Mouse (Mus musculus): Measurements from ENCODE around the gene Sgf29. TPM values are rescaled to one million over a fixed set of nuclear protein-coding genes. Genes with fewer than 3 reads are reported as not detected.

Gene Sgf29
- polyA plus RNA-seq, 1 experiment from 2014 or later, result 45.2 TPM

- WGBS, result 66% methylated on average over 6 of the region's 6 CpGs
- H3K27ac ChIP-seq, result peak overlapping the region; percentile 6; the same call in 1 of the 2 replicates
- no peak overlapping the region for H3K4me3 ChIP-seq (replicated peaks)
- H3K4me1 ChIP-seq (replicated peaks), result peaks cover 13% of the 10 kb centered on the region
- H3K27me3 ChIP-seq (replicated peaks), result peaks cover 22% of the 10 kb centered on the region
- 0 out of 2 replicates have a peak, but pooled peaks cover 3% of the 10 kb centered on the region for H3K36me3 ChIP-seq
- ATAC-seq, result no peak
- no peak overlapping the region for H3K4me2 ChIP-seq (replicated peaks)
- H3K9ac ChIP-seq, result no peak overlapping the region
- H3K9me3 ChIP-seq, result no peaks in the 10 kb centered on the region
Measured at GRCm38 (mm10) chr7:126702358-126702757, 53.2 kb downstream of the Sgf29 start.

- H3K4me2 ChIP-seq (replicated peaks), result no peak overlapping the region
- H3K27me3 ChIP-seq (replicated peaks), result peaks cover 22% of the 10 kb centered on the region
- H3K36me3 ChIP-seq, result no peaks in the 10 kb centered on the region
- H3K4me3 ChIP-seq (replicated peaks), result peak overlapping the region; percentile 39; the same call in 1 of the 2 replicates
- peaks cover 13% of the 10 kb centered on the region for H3K4me1 ChIP-seq (replicated peaks)
- no peaks in the 10 kb centered on the region for H3K9me3 ChIP-seq
- 76% methylated on average over 12 of the region's 12 CpGs for WGBS
- no peak for ATAC-seq
- H3K9ac ChIP-seq, result no peak overlapping the region
- H3K27ac ChIP-seq, result peak overlapping the region; percentile 6; the same call in 1 of the 2 replicates
Measured at GRCm38 (mm10) chr7:126702861-126703756, 54.0 kb downstream of the Sgf29 start.

DNA sequence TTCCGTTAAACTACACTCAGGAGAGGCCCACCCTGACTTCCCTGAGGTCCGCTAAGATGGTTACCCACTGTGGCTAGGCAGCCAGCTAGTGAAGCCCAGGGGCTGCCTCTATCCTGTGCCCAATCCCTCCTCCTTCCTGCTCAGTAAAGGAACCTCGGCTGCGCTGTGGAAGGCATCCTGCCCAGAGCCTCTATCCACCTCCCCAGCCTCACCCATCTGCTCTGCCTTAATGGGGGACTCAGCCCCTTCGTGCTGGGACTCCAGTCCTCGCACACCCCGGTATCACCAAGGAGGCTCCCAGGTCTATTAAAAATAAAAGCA, 54.6 kb downstream of the Sgf29 start:
- Histone ChIP-seq H3K9ac (no peak overlapping the region), H3K4me2 (replicated peaks) (peak overlapping the region; percentile 77; the same call in 1 of the 2 replicates), H3K27ac (no peak overlapping the region), H3K9me3 (no peaks in the 10 kb centered on the region), H3K27me3 (replicated peaks) (peaks cover 22% of the 10 kb centered on the region), H3K36me3 (no peaks in the 10 kb centered on the region), H3K4me1 (replicated peaks) (peaks cover 13% of the 10 kb centered on the region), H3K4me3 (replicated peaks) (peak overlapping the region; percentile 39)
- 19% methylated on average over 7 of the region's 7 CpGs for WGBS
- no peak for ATAC-seq

DNA sequence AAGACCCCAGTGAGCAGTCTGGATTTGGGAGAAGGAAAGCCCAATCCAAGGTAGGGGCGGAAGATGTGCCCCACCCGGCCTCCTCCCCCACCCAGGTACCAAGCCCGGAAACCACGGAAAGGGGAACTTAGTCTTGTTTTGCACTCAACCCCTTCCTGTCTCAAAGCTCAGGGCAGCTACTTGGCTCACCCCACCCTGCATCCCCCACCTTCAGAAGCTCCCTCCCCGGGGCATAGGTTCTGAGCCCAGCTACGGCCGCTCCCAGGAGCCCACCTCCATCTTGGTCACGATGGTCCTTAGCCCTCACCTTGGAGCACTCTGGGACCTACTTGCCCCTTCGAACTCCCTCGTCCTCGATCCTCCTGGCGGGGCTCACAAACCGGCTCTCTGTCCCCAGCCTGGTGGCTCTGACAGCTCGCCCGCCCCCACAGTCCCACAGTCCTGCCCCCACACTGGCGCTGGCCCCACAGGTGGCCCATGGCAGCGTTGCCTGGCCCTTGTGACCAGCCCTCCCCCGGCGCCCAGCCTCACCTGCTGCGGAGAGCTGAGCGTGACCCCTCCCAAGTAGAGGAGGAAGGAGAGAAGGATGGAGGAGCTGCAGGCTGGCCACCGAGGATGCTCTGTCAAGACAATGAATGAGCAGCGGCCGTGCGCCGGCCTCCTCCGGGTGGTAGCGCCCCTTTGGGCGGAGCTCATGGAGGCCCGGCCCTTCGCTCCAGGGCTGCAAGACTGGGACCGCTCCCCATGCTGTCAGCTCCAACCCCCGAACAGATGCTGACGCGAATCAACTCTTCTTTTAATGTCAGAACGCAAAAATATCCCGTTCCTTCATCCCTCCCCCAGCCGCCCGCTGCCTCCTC, 55.2 kb downstream of the Sgf29 start:
- Histone ChIP-seq H3K27me3 (replicated peaks) (peaks cover 22% of the 10 kb centered on the region), H3K4me2 (replicated peaks) (peak overlapping the region; percentile 77), H3K4me1 (replicated peaks) (peaks cover 11% of the 10 kb centered on the region), H3K36me3 (no peaks in the 10 kb centered on the region), H3K9me3 (no peaks in the 10 kb centered on the region), H3K4me3 (replicated peaks) (peak overlapping the region; percentile 39), H3K9ac (peak overlapping the region; percentile 39), H3K27ac (no peak overlapping the region)
- peak; percentile 82 for ATAC-seq
- WGBS, result 3% methylated on average over 39 of the region's 39 CpGs

DNA sequence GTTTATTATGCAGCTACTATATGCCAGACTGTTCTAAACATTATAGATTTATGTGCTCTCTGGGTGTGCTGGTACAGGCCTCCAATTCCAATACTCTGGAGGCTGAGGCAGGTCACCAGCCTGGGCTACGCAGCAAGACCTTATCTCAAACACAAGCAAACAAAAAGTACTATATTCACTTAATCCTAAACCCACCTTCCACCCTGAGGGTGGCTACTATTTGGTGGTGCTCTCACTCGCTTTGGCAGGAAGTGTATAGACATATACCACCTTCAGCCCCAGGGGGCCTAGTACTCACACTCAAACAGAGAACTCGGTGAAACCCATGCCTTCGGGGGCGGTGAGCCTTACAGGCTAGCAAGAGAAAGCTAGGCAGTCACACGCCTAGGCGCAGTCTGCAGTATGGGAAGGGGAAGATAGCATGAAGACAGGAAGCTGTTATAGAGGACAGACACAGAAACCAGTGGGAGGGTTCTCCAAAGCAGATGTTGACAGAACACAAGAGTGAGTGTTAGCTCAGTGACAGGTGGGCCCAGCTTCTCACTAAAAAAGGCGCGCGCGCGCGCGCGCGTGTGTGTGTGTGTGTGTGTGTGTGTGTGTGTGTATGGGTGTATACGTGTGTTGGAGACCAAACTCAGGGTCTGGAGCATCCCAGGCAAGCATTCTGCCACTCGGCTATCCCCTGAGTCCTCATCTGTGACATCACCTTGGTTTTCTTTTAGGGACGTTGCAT, 58.5 kb downstream of the Sgf29 start, which contains the start of gene Coro1a:
Gene Coro1a (minus strand): TSS at position 346 of the 733 bp plus-strand sequence.
- H3K4me2 ChIP-seq (replicated peaks), result no peak within 1 kb of the TSS
- peaks cover 22% of the 10 kb centered on the region for H3K27me3 ChIP-seq (replicated peaks)
- no peak within 1 kb of the TSS for H3K4me3 ChIP-seq (replicated peaks)
- ATAC-seq, result no peak
- no peak within 1 kb of the TSS for H3K9ac ChIP-seq
- H3K27ac ChIP-seq, result no peak within 1 kb of the TSS
- no peaks in the 10 kb centered on the region for H3K9me3 ChIP-seq
- 84% methylated on average over 19 of the region's 19 CpGs for WGBS
- H3K4me1 ChIP-seq (replicated peaks), result peaks cover 6% of the 10 kb centered on the region
- H3K36me3 ChIP-seq, result no peaks in the 10 kb centered on the region

- H3K27me3 ChIP-seq (replicated peaks), result peaks cover 19% of the 10 kb centered on the region
- no peak overlapping the region for H3K4me3 ChIP-seq (replicated peaks)
- peaks cover 6% of the 10 kb centered on the region for H3K4me1 ChIP-seq (replicated peaks)
- ATAC-seq, result no peak
- no peak overlapping the region for H3K9ac ChIP-seq
- no peaks in the 10 kb centered on the region for H3K9me3 ChIP-seq
- H3K27ac ChIP-seq, result no peak overlapping the region
- no peak overlapping the region for H3K4me2 ChIP-seq (replicated peaks)
- H3K36me3 ChIP-seq, result no peaks in the 10 kb centered on the region
- WGBS, result 80% methylated on average over 10 of the region's 10 CpGs
Measured at GRCm38 (mm10) chr7:126708175-126708952, 59.3 kb downstream of the Sgf29 start.

GRCm38 (mm10) chr7:126710266-126710665, 61.2 kb downstream of the Sgf29 start:
- Histone ChIP-seq H3K36me3 (no peaks in the 10 kb centered on the region), H3K9me3 (no peaks in the 10 kb centered on the region), H3K9ac (no peak overlapping the region), H3K4me2 (replicated peaks) (no peak overlapping the region), H3K27ac (no peak overlapping the region), H3K27me3 (replicated peaks) (peaks cover under 1% of the 10 kb centered on the region; the same call in 1 of the 2 replicates), H3K4me1 (replicated peaks) (no peaks in the 10 kb centered on the region), H3K4me3 (replicated peaks) (no peak overlapping the region)
- no peak for ATAC-seq
- 66% methylated on average over 4 of the region's 4 CpGs for WGBS

GRCm38 (mm10) chr7:126711910-126712309, 62.8 kb downstream of the Sgf29 start:
- Histone ChIP-seq H3K4me2 (replicated peaks) (no peak overlapping the region), H3K27ac (no peak overlapping the region), H3K9me3 (no peaks in the 10 kb centered on the region), H3K27me3 (replicated peaks) (no peaks in the 10 kb centered on the region), H3K36me3 (no peaks in the 10 kb centered on the region), H3K9ac (no peak overlapping the region), H3K4me3 (replicated peaks) (no peak overlapping the region), H3K4me1 (replicated peaks) (no peaks in the 10 kb centered on the region)
- WGBS, result 77% methylated on average over 3 of the region's 3 CpGs
- no peak for ATAC-seq

DNA sequence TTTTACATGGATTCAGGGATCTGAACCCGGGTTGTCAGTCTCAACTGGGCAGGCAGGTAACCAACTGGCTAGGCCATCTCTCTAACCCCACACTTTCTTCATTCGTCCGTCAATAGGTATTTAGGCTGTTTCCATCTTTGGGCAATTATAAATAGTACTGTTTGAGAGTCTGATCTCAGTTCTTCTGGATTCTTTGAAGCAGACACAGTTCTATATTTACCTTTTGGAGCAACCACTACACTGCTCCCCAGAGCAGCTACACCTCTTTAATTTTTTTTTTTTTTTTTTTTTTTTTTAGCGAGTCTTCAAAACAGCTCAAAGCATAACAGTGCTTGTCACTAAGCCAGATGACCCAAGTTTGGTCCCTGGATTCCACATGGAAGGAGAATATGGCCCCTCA, 66.6 kb downstream of the Sgf29 start:
- Histone ChIP-seq H3K4me3 (replicated peaks) (no peak overlapping the region), H3K9me3 (no peaks in the 10 kb centered on the region), H3K27ac (no peak overlapping the region), H3K4me1 (replicated peaks) (no peaks in the 10 kb centered on the region), H3K4me2 (replicated peaks) (no peak overlapping the region), H3K9ac (no peak overlapping the region), H3K27me3 (replicated peaks) (no peaks in the 10 kb centered on the region), H3K36me3 (no peaks in the 10 kb centered on the region)
- 75% methylated on average over 4 of the region's 4 CpGs for WGBS
- no peak for ATAC-seq

- no peak overlapping the region for H3K4me2 ChIP-seq (replicated peaks)
- no peak overlapping the region for H3K9ac ChIP-seq
- H3K4me1 ChIP-seq (replicated peaks), result no peaks in the 10 kb centered on the region
- H3K4me3 ChIP-seq (replicated peaks), result no peak overlapping the region
- no peaks in the 10 kb centered on the region for H3K27me3 ChIP-seq (replicated peaks)
- no peak for ATAC-seq
- H3K27ac ChIP-seq, result no peak overlapping the region
- WGBS, result 63% methylated on average over 3 of the region's 3 CpGs
- H3K36me3 ChIP-seq, result no peaks in the 10 kb centered on the region
- H3K9me3 ChIP-seq, result no peaks in the 10 kb centered on the region
Measured at GRCm38 (mm10) chr7:126717566-126717965, 68.5 kb downstream of the Sgf29 start.

- Histone ChIP-seq H3K27ac (no peak overlapping the region), H3K9me3 (no peaks in the 10 kb centered on the region), H3K4me2 (replicated peaks) (no peak overlapping the region), H3K4me3 (replicated peaks) (no peak overlapping the region), H3K36me3 (no peaks in the 10 kb centered on the region), H3K9ac (no peak overlapping the region), H3K27me3 (replicated peaks) (no peaks in the 10 kb centered on the region), H3K4me1 (replicated peaks) (no peaks in the 10 kb centered on the region)
- 92% methylated on average over 5 of the region's 5 CpGs for WGBS
- ATAC-seq, result no peak
Measured at GRCm38 (mm10) chr7:126718787-126719337, 69.8 kb downstream of the Sgf29 start.
